Mouse (Mus musculus): Measurements from ENCODE around the gene 5730596B20Rik.

- no peak for TF ChIP-seq CTCF (IDR thresholded peaks at IDR 0.05; ENCODE audit: low read depth, low read length)
- TF ChIP-seq EP300 (IDR thresholded peaks at IDR 0.05; ENCODE audit: insufficient read depth, low read depth, low read length): no peak
- TF ChIP-seq POLR2A (IDR thresholded peaks at IDR 0.05; ENCODE audit: insufficient read depth, low read length): no peak
Measured at GRCm38 (mm10) chr6:52165441-52166370, 11.6 kb upstream of the 5730596B20Rik start.

All from ES-Bruce4 (cell line).